Mouse (Mus musculus) forebrain, embryonic 16.5 days (tissue): ENCODE measurements around the gene Dnah1. TPM values are rescaled to one million over a fixed set of nuclear protein-coding genes. Genes with fewer than 3 reads are reported as not detected.
A peak's percentile ranks its signal among the peaks of the same experiment; 100 is the strongest.

ENCODE experiments used
- ATAC-seq: fragments of 200-750 bp; cut with Nextera tagmentation; 2 replicates; pipeline ENCODE4 v1.8.0; 2017; ENCODE audit warnings: mild to moderate bottlenecking, moderate library complexity
- H3K27ac ChIP-seq: fragments of 300-500 bp; sonication (generic); 2 replicates; pipeline ENCODE4 v1.5.1; 2014; ENCODE audit warnings: low read length, control low read depth
- H3K27me3 ChIP-seq: fragments of 300-500 bp; sonication (generic); replicated peaks from 2 replicates; pipeline ENCODE4 v1.6.1; 2014; ENCODE audit warnings: low read length; ENCODE audit not compliant: control insufficient read depth, insufficient read depth
- H3K36me3 ChIP-seq: fragments of 300-500 bp; sonication (generic); 2 replicates; pipeline ENCODE4 v1.6.1; 2014; ENCODE audit not compliant: control insufficient read depth, insufficient read depth
- H3K4me1 ChIP-seq: fragments of 300-500 bp; sonication (generic); replicated peaks from 2 replicates; pipeline ENCODE4 v1.6.1; 2014; ENCODE audit warnings: low read length; ENCODE audit not compliant: control insufficient read depth, insufficient read depth
- H3K4me2 ChIP-seq: fragments of 300-500 bp; sonication (generic); 2 replicates; pipeline ENCODE4 v1.6.1; 2014; ENCODE audit warnings: mild to moderate bottlenecking, low read length, control low read depth
- H3K4me3 ChIP-seq: fragments of 300-500 bp; sonication (generic); replicated peaks from 2 replicates; pipeline ENCODE4 v1.5.1; 2014; ENCODE audit warnings: mild to moderate bottlenecking, low read length, control low read depth
- H3K9ac ChIP-seq: fragments of 300-500 bp; sonication (generic); replicated peaks from 2 replicates; pipeline ENCODE4 v1.6.1; 2014; ENCODE audit warnings: low read depth, low read length, control low read depth
- H3K9me3 ChIP-seq: fragments of 300-500 bp; sonication (generic); 2 replicates; pipeline ENCODE4 v1.6.1; 2016; ENCODE audit warnings: low read length; ENCODE audit not compliant: control insufficient read depth
- WGBS: fragments of 180-500 bp; shearing (Covaris S2); extraction: QIAGEN DNeasy Blood & Tissue Kit; methylation state at CpG from one replicate; pipeline ENCODE4 v1.1.7; 2014; 5-methylcytosine and 5-hydroxymethylcytosine counted together
- polyA plus RNA-seq: library from polyadenylated mRNA; unstranded; fragments of >200 nt; fragmentation: Nextera tagmentation; extraction: Ambion mirVana; gene quantifications from 2 replicates; pipeline ENCODE4 v1.2.1, GENCODE M21; 2015

Dnah1 gene
- 3.5 and 3.8 TPM in 2 replicates for polyA plus RNA-seq

DNA sequence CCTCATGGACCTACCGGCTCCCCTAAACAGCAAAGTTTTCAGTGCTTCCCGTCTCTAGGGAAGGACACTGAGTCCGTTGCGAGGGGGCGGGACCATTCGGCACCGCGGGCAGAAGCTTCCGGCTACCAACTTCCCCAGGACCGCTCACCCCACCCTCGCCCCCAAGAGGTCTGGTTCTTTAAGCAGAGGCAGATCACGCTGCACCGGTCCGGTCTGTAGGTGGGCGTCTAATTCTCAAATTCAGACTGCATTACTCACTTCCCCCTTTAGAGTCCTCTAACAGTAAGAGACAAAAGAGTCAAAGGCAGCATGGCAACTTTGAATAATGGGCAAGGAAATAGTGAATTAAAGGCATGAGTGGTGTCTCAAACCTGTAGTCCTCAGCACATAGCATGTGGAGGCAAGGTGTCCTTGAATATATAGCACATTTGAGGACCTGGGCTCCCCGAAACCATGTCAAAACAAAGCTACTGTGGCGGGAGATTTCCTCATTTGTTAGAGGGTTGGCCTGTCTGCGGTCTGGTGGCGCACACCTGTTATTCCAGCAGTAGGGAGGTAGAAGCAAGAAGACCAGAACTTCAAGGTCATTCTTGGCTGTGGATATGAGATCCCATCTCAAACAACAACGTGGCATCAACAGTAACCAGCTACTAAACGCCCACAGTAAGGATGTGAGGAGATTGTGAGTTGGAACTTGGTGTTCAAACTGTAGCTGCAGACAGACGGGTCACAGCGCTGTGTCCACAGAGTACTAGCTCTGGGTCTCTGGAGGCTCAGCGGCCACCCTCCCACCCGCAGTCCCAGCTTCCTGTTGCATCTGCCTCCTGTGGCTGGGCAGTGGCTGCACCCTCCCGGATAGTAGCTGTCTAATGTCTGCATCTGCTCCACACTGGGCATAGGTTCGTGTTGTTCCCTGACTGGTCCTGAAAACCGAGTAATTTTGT, at the start of gene Dnah1:
TSS of gene Dnah1 (minus strand) at position 48 of the 944 bp plus-strand sequence.
- 30% methylated on average over 28 of the region's 28 CpGs for WGBS
- H3K9ac ChIP-seq: peak within 1 kb of the TSS; percentile 28
- ATAC-seq: peak; percentile 20; the same call in 1 of the 2 replicates

DNA sequence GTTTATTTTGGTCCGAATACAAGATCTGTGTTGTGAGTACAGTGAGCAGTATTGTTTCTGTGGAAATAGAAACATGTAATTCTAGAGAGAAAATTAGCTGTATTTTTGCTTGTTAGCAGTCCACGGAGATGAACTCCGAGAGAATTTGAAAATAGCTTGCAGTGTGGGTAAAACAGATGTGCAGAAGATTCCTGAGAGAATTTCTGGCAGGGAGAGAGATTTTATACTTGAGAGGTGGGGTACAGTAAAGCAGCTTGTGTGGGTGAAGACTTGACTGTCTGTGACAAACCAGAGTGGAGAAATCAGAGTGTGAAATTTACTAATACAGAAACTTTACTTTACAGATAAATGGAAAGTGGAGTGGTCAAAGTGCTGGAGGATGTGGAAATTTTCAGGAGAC, 45.7 kb upstream of the Dnah1 start:
- Histone ChIP-seq H3K27me3 (no peaks in the 10 kb centered on the region), H3K9ac (no peak overlapping the region), H3K9me3 (no peaks in the 10 kb centered on the region), H3K36me3 (peaks cover 48% of the 10 kb centered on the region), H3K4me1 (no peaks in the 10 kb centered on the region), H3K4me2 (no peak overlapping the region), H3K4me3 (no peak overlapping the region), H3K27ac (no peak overlapping the region)
- 94% methylated on average over 3 of the region's 3 CpGs for WGBS
- no peak for ATAC-seq

More for the DNA sequence above, at the start of gene Dnah1:
- peak within 1 kb of the TSS; percentile 24 for H3K4me3 ChIP-seq
- 0 out of 2 replicates have a peak, but pooled peaks cover 3% of the 10 kb centered on the region for H3K4me1 ChIP-seq
- no peaks in the 10 kb centered on the region for H3K9me3 ChIP-seq
- H3K27me3 ChIP-seq: no peaks in the 10 kb centered on the region
- peak within 1 kb of the TSS; percentile 47 for H3K4me2 ChIP-seq
- H3K36me3 ChIP-seq: no peaks in the 10 kb centered on the region
- no peak within 1 kb of the TSS for H3K27ac ChIP-seq

GRCm38 (mm10) chr14:31367951-31368350, 44.3 kb upstream of the Dnah1 start:
- no peak overlapping the region for H3K4me2 ChIP-seq
- peaks cover 50% of the 10 kb centered on the region for H3K36me3 ChIP-seq
- 93% methylated on average over 7 of the region's 7 CpGs for WGBS
- no peaks in the 10 kb centered on the region for H3K9me3 ChIP-seq
- no peak overlapping the region for H3K4me3 ChIP-seq
- no peak overlapping the region for H3K27ac ChIP-seq
- no peaks in the 10 kb centered on the region for H3K4me1 ChIP-seq
- H3K9ac ChIP-seq: no peak overlapping the region
- no peak for ATAC-seq
- no peaks in the 10 kb centered on the region for H3K27me3 ChIP-seq

DNA sequence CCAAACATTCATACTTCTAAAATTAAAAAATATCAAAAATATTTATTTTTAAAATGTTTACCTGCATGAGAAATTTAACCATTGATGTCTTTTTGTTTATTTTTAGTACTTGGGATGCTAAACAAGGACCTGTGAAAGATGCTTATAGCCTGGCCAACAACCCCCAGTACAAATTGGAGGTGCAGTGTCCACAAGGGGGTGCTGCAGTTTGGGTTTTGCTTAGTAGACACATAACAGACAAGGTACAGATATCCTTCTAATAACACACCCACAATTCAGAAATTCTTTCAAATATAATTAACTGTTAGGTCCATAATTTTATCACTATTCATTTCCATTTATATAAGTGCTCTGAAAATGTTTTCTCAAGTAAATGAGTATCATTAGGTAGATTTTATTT, 41.7 kb upstream of the Dnah1 start:
- H3K9ac ChIP-seq: no peak overlapping the region
- H3K36me3 ChIP-seq: peaks cover 44% of the 10 kb centered on the region
- ATAC-seq: no peak
- H3K4me3 ChIP-seq: no peak overlapping the region
- no peak overlapping the region for H3K27ac ChIP-seq
- no peak overlapping the region for H3K4me2 ChIP-seq
- H3K27me3 ChIP-seq: no peaks in the 10 kb centered on the region
- H3K9me3 ChIP-seq: no peaks in the 10 kb centered on the region
- H3K4me1 ChIP-seq: no peaks in the 10 kb centered on the region

GRCm38 (mm10) chr14:31364589-31364988, 40.9 kb upstream of the Dnah1 start:
- Histone ChIP-seq H3K9ac (no peak overlapping the region), H3K4me2 (no peak overlapping the region), H3K27me3 (no peaks in the 10 kb centered on the region), H3K36me3 (peaks cover 43% of the 10 kb centered on the region), H3K27ac (no peak overlapping the region), H3K4me1 (no peaks in the 10 kb centered on the region), H3K4me3 (no peak overlapping the region), H3K9me3 (no peaks in the 10 kb centered on the region)
- no peak for ATAC-seq
- WGBS: 95% methylated on average over 4 of the region's 4 CpGs

- Histone ChIP-seq H3K36me3 (peaks cover 46% of the 10 kb centered on the region), H3K27ac (no peak overlapping the region), H3K27me3 (no peaks in the 10 kb centered on the region), H3K4me2 (no peak overlapping the region), H3K4me1 (no peaks in the 10 kb centered on the region), H3K9me3 (no peaks in the 10 kb centered on the region), H3K4me3 (no peak overlapping the region), H3K9ac (no peak overlapping the region)
- ATAC-seq: no peak
- 93% methylated on average over 2 of the region's 2 CpGs for WGBS
These were observed 38.5 kb upstream of the Dnah1 start for GRCm38 (mm10) chr14:31362236-31362635.

DNA sequence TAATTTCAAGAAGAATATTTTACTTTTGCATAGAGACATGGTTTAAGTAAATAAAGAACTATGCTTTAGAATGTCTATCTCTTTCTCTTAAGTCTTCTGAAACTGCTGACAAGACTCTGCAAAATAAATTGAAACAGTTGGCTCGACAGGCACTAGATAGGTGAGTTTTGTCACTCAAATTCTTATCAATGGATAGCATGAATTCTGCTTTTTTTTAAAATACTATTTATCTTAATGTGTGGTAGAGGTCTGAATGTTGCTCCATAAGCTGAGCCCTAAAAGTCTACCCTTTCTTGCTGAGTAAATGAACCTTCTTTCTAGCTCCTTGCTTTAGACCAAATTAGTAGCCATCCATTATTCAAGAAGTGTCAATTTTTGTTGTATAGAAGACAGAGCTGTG, 21.7 kb upstream of the Dnah1 start:
- Histone ChIP-seq H3K4me2 (no peak overlapping the region), H3K9ac (no peak overlapping the region), H3K36me3 (peaks cover 12% of the 10 kb centered on the region), H3K27ac (no peak overlapping the region), H3K9me3 (no peaks in the 10 kb centered on the region), H3K4me3 (no peak overlapping the region), H3K4me1 (no peaks in the 10 kb centered on the region), H3K27me3 (no peaks in the 10 kb centered on the region)
- ATAC-seq: no peak
- 98% methylated on average over 1 of the region's 1 CpGs for WGBS

DNA sequence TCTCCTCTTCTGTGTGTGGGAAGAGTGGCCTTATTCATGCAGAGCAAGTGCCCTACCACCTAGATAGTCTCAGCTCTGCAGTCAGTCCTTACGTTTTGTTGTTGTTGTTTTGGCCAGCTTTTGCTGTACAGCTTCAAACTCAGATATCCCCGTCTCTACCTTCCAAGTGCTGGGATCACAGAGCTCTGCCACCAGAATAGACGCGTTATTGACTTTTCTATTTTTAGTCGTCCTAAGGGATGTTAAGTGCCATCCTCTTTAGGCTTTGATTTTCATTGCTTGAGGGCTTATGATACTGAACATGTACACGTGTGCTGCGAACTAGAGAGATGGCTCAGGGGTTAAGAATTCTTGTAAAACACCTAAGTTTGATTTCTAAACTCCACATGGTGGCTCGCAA, 19.5 kb upstream of the Dnah1 start:
- Histone ChIP-seq H3K4me3 (no peak overlapping the region), H3K27me3 (no peaks in the 10 kb centered on the region), H3K4me2 (no peak overlapping the region), H3K27ac (no peak overlapping the region), H3K9me3 (no peaks in the 10 kb centered on the region), H3K4me1 (peaks cover 4% of the 10 kb centered on the region), H3K36me3 (peaks cover 9% of the 10 kb centered on the region), H3K9ac (no peak overlapping the region)
- no peak for ATAC-seq
- 90% methylated on average over 8 of the region's 8 CpGs for WGBS

DNA sequence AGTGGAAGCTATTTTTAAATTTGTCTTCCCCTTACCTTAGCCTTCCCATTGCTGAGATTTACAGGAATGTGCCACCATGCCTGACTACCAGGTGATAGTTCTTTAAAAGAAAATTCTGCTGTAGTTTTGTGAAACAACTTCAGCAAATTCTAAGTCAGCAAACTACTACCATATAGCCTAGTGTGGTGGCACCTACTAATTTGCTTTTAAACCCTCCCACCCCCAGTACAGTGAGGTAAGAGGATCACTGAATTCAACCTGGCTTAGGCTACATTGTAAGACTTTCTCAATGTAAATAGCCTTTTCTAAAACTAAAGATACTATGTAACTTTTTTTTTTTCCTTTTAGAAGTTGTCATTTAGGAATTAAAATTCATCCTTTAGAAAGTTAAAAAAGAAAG, 14.3 kb upstream of the Dnah1 start:
- H3K27ac ChIP-seq: no peak overlapping the region
- H3K4me2 ChIP-seq: peak overlapping the region; percentile 63
- ATAC-seq: no peak
- H3K9me3 ChIP-seq: no peaks in the 10 kb centered on the region
- H3K27me3 ChIP-seq: no peaks in the 10 kb centered on the region
- no peak overlapping the region for H3K9ac ChIP-seq
- peaks cover 19% of the 10 kb centered on the region for H3K4me1 ChIP-seq
- peaks cover 3% of the 10 kb centered on the region for H3K36me3 ChIP-seq
- H3K4me3 ChIP-seq: peak overlapping the region; percentile 84
